Mouse (Mus musculus) hindbrain, embryonic 11.5 days (tissue): Measurements from ENCODE around the gene Lrba. TPM values are rescaled to one million over a fixed set of nuclear protein-coding genes. Genes with fewer than 3 reads are reported as not detected.

Experiments
- ATAC-seq: fragments of 200-750 bp; cut with Nextera tagmentation; 2 replicates; pipeline ENCODE4 v1.8.0; 2017; ENCODE audit warnings: mild to moderate bottlenecking, moderate TSS enrichment, moderate library complexity; ENCODE audit not compliant: low FRiP score
- DNase-seq: peaks from one replicate; pipeline ENCODE4 v3.0.0-alpha.2; 2015; ENCODE audit warnings: low spot score
- H3K27ac ChIP-seq: fragments of 300-500 bp; sonication (generic); 2 replicates; pipeline ENCODE4 v1.5.1; 2014; ENCODE audit warnings: mild to moderate bottlenecking, low read depth, low read length
- H3K27me3 ChIP-seq: fragments of 300-500 bp; sonication (generic); 2 replicates; pipeline ENCODE4 v1.6.1; 2014; ENCODE audit warnings: mild to moderate bottlenecking, low read length, moderate library complexity, mixed read lengths; ENCODE audit not compliant: control insufficient read depth, insufficient read depth
- H3K36me3 ChIP-seq: fragments of 300-500 bp; sonication (generic); 2 replicates; pipeline ENCODE4 v1.6.1; 2014; ENCODE audit warnings: mild to moderate bottlenecking, low read length, moderate library complexity, mixed read lengths; ENCODE audit not compliant: control insufficient read depth, insufficient read depth
- H3K4me1 ChIP-seq: fragments of 300-500 bp; sonication (generic); replicated peaks from 2 replicates; pipeline ENCODE4 v1.6.1; 2014; ENCODE audit warnings: low read length, mixed read lengths; ENCODE audit not compliant: control insufficient read depth, insufficient read depth
- H3K4me2 ChIP-seq: fragments of 300-500 bp; sonication (generic); replicated peaks from 2 replicates; pipeline ENCODE4 v1.6.1; 2014; ENCODE audit warnings: mild to moderate bottlenecking, low read depth, low read length
- H3K4me3 ChIP-seq: fragments of 300-500 bp; sonication (generic); 2 replicates; pipeline ENCODE4 v1.5.1; 2014; ENCODE audit warnings: low read depth, low read length
- H3K9ac ChIP-seq: fragments of 300-500 bp; sonication (generic); 2 replicates; pipeline ENCODE4 v1.6.1; 2014; ENCODE audit warnings: low read depth, low read length
- H3K9me3 ChIP-seq: fragments of 300-500 bp; sonication (generic); 2 replicates; pipeline ENCODE4 v1.6.1; 2016; ENCODE audit warnings: low read length; ENCODE audit not compliant: control insufficient read depth
- WGBS: fragments of 180-500 bp; shearing (Covaris S2); extraction: QIAGEN DNeasy Blood & Tissue Kit; methylation state at CpG from one replicate; pipeline ENCODE4 v1.1.7; 2014; 5-methylcytosine and 5-hydroxymethylcytosine counted together
- polyA plus RNA-seq: library from polyadenylated mRNA; unstranded; fragments of >200 nt; fragmentation: Nextera tagmentation; extraction: Ambion mirVana; gene quantifications from 2 replicates; pipeline ENCODE4 v1.2.1, GENCODE M21; 2014

Lrba gene
- polyA plus RNA-seq, 1 experiment from 2014 or later, result 11.2 TPM

GRCm38 (mm10) chr3:86629379-86629778, 404.9 kb downstream of the Lrba start:
- Histone ChIP-seq H3K36me3 (no peaks in the 10 kb centered on the region), H3K4me1 (no peaks in the 10 kb centered on the region), H3K9me3 (no peaks in the 10 kb centered on the region), H3K27me3 (no peaks in the 10 kb centered on the region), H3K9ac (no peak overlapping the region), H3K27ac (no peak overlapping the region), H3K4me2 (no peak overlapping the region), H3K4me3 (no peak overlapping the region)
- ATAC-seq, result no peak
- DNase-seq, result no peak
- WGBS, result 89% methylated on average over 4 of the region's 4 CpGs

DNA sequence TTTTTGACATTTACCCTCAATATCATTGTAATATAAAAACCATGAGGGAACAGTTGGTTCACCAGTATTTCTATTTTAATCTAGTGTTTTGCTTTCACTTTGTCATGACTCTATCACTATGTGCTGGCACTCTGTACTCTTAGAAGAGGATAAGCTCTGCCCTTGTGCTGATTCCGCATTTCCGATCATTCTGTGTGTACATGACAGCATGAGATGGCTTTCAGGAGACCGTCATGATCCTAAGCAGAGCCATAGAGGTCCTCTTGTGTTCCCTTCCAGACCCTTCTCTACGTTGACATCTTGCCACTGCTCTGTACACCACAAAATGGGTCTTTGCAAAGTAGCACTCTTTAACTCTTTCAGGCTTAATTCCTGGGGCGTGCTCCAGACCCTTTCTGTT, 411.0 kb downstream of the Lrba start:
- H3K9ac ChIP-seq, result no peak overlapping the region
- H3K9me3 ChIP-seq, result no peaks in the 10 kb centered on the region
- H3K36me3 ChIP-seq, result no peaks in the 10 kb centered on the region
- no peaks in the 10 kb centered on the region for H3K4me1 ChIP-seq
- 77% methylated on average over 5 of the region's 5 CpGs for WGBS
- DNase-seq (no peak), ATAC-seq (no peak)
- no peaks in the 10 kb centered on the region for H3K27me3 ChIP-seq
- no peak overlapping the region for H3K4me3 ChIP-seq
- H3K4me2 ChIP-seq, result no peak overlapping the region
- no peak overlapping the region for H3K27ac ChIP-seq

- ATAC-seq, result no peak
These were observed 411.5 kb downstream of the Lrba start for GRCm38 (mm10) chr3:86635940-86636339.

DNA sequence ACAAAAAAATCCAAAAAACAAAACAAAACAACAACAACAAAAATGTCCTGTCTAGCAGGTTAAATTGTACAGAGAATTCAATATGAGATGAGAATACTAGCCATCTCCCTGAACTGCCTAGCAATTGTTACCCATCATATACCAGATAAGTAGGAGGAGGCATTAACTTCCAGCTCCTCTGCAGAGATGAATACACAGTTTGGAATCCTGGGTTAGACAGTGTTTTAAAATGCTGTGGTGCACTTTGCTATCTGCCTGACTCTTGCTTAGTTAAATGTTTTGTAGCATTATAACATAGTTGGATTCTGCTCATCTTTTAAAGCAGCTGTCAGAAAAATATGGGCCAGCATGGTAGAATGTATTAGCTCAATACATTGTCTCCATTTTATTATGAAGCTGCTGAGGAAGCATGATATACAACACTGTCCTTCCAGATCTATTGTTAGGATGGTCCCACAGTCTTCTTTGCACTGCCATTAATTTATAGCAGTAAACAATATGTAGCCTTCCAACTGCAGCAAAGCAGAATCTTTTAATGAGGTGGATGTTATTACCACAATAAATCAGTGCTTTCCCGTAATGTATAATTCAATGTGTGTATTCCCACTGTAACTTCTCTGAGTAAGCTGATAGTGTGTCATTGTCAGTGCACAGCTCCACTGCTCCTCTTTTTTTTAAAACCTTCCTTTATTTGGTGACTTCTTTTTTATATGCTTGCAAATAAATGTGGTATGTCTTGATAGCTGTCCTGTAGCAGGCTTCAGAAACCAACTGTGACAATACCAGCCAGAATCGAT, 414.3 kb downstream of the Lrba start:
- WGBS, result 93% methylated on average over 2 of the region's 2 CpGs
- H3K27ac ChIP-seq, result no peak overlapping the region
- DNase-seq, result no peak

More at GRCm38 (mm10) chr3:86635940-86636339, 411.5 kb downstream of the Lrba start:
- Histone ChIP-seq H3K4me2 (no peak overlapping the region), H3K4me3 (no peak overlapping the region), H3K27ac (no peak overlapping the region), H3K36me3 (no peaks in the 10 kb centered on the region), H3K9me3 (no peaks in the 10 kb centered on the region), H3K9ac (no peak overlapping the region), H3K4me1 (no peaks in the 10 kb centered on the region), H3K27me3 (no peaks in the 10 kb centered on the region)
- WGBS, result 53% methylated on average over 1 of the region's 1 CpGs
- no peak for DNase-seq

DNA sequence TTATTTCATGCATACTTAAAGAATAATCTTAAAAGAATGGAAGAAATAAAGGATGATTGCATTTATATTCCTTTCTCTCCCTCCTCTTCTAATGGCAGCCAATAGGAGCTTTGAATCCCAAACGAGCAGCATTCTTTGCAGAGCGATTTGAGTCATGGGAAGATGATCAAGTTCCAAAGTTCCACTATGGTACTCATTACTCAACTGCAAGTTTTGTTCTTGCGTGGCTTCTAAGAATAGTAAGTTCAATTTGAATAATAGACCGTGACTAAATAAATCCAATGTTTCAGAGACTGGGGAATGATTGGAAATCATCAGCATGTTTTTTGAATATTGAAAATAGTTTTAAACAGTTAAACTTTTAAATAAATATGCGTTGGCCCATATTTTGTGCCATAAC, 416.9 kb downstream of the Lrba start:
- no peak for DNase-seq
- ATAC-seq, result no peak
- Histone ChIP-seq H3K36me3 (no peaks in the 10 kb centered on the region), H3K4me2 (no peak overlapping the region), H3K27me3 (no peaks in the 10 kb centered on the region), H3K9ac (no peak overlapping the region), H3K27ac (no peak overlapping the region), H3K9me3 (no peaks in the 10 kb centered on the region), H3K4me3 (no peak overlapping the region), H3K4me1 (no peaks in the 10 kb centered on the region)
- 84% methylated on average over 5 of the region's 5 CpGs for WGBS

More for the DNA sequence above, 414.3 kb downstream of the Lrba start:
- no peak overlapping the region for H3K9ac ChIP-seq
- no peaks in the 10 kb centered on the region for H3K9me3 ChIP-seq
- no peak overlapping the region for H3K4me3 ChIP-seq
- H3K27me3 ChIP-seq, result no peaks in the 10 kb centered on the region
- H3K4me2 ChIP-seq, result no peak overlapping the region
- no peaks in the 10 kb centered on the region for H3K36me3 ChIP-seq
- no peaks in the 10 kb centered on the region for H3K4me1 ChIP-seq
- no peak for ATAC-seq

- H3K9ac ChIP-seq, result no peak overlapping the region
- no peak for ATAC-seq
These were observed 417.3 kb downstream of the Lrba start for GRCm38 (mm10) chr3:86641796-86642195.

GRCm38 (mm10) chr3:86646771-86647170, 422.3 kb downstream of the Lrba start:
- Histone ChIP-seq H3K27me3 (no peaks in the 10 kb centered on the region), H3K36me3 (no peaks in the 10 kb centered on the region), H3K4me2 (no peak overlapping the region), H3K9me3 (no peaks in the 10 kb centered on the region), H3K27ac (no peak overlapping the region), H3K4me1 (no peaks in the 10 kb centered on the region), H3K9ac (no peak overlapping the region), H3K4me3 (no peak overlapping the region)
- DNase-seq (no peak), ATAC-seq (no peak)
- 74% methylated on average over 2 of the region's 2 CpGs for WGBS

More at GRCm38 (mm10) chr3:86641796-86642195, 417.3 kb downstream of the Lrba start:
- H3K4me3 ChIP-seq, result no peak overlapping the region
- H3K4me1 ChIP-seq, result no peaks in the 10 kb centered on the region
- H3K4me2 ChIP-seq, result no peak overlapping the region
- H3K27ac ChIP-seq, result no peak overlapping the region
- H3K36me3 ChIP-seq, result no peaks in the 10 kb centered on the region
- no peaks in the 10 kb centered on the region for H3K9me3 ChIP-seq
- H3K27me3 ChIP-seq, result no peaks in the 10 kb centered on the region
- no peak for DNase-seq

- Histone ChIP-seq H3K4me1 (no peaks in the 10 kb centered on the region), H3K4me2 (no peak overlapping the region), H3K4me3 (no peak overlapping the region), H3K9ac (no peak overlapping the region), H3K27me3 (no peaks in the 10 kb centered on the region), H3K27ac (no peak overlapping the region), H3K36me3 (no peaks in the 10 kb centered on the region), H3K9me3 (no peaks in the 10 kb centered on the region)
- DNase-seq, result no peak
- 78% methylated on average over 3 of the region's 3 CpGs for WGBS
- no peak for ATAC-seq
These were observed 426.5 kb downstream of the Lrba start for GRCm38 (mm10) chr3:86651006-86651405.

DNA sequence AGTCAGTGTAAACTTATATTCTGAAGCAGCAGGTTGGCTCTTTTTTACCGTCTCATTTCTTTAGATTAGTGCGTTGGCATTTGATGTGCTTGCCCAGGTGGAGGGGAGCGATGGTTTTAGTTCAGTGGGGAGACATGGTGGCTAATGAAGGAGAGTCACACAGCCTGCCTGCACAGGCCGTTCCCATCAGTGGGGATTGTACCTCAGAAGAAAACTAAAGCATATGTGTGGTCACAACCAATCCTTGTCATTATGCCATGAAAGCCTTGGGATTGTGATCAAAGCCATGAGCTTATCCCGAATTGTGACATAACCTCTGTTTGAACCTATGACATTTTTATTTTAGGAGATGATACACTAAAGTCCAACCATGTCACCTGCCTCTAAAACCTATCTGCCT, 434.8 kb downstream of the Lrba start:
- Histone ChIP-seq H3K27me3 (no peaks in the 10 kb centered on the region), H3K4me1 (no peaks in the 10 kb centered on the region), H3K9ac (no peak overlapping the region), H3K4me2 (no peak overlapping the region), H3K9me3 (no peaks in the 10 kb centered on the region), H3K27ac (no peak overlapping the region), H3K36me3 (no peaks in the 10 kb centered on the region), H3K4me3 (no peak overlapping the region)
- 85% methylated on average over 5 of the region's 5 CpGs for WGBS
- DNase-seq (no peak), ATAC-seq (no peak)
